Mouse (Mus musculus) stomach, embryonic 16.5 days (tissue): ENCODE results near the gene Tnfsf15. TPM values are rescaled to one million over a fixed set of nuclear protein-coding genes. Genes with fewer than 3 reads are reported as not detected.

Source experiments
- ATAC-seq: fragments of 200-750 bp; cut with Nextera tagmentation; 2 replicates; pipeline ENCODE4 v1.8.0; 2017; ENCODE audit warnings: moderate number of reproducible peaks, moderate TSS enrichment; ENCODE audit not compliant: insufficient read depth, low FRiP score
- H3K27ac ChIP-seq: fragments of 300-500 bp; sonication (generic); 2 replicates; pipeline ENCODE4 v1.5.1; 2014; ENCODE audit warnings: low read length
- H3K27me3 ChIP-seq: fragments of 300-500 bp; sonication (generic); 2 replicates; pipeline ENCODE4 v1.6.1; 2014; ENCODE audit warnings: low read length, control low read depth, mixed read lengths; ENCODE audit not compliant: control insufficient read depth, insufficient read depth
- H3K36me3 ChIP-seq: fragments of 300-500 bp; sonication (generic); 2 replicates; pipeline ENCODE4 v1.6.1; 2014; ENCODE audit warnings: low read length; ENCODE audit not compliant: control insufficient read depth, insufficient read depth
- H3K4me1 ChIP-seq: fragments of 300-500 bp; sonication (generic); 2 replicates; pipeline ENCODE4 v1.6.1; 2014; ENCODE audit warnings: low read length, control low read depth, mixed read lengths; ENCODE audit not compliant: control insufficient read depth, insufficient read depth
- H3K4me2 ChIP-seq: fragments of 300-500 bp; sonication (generic); 2 replicates; pipeline ENCODE4 v1.6.1; 2014; ENCODE audit warnings: low read depth, low read length, mixed read lengths
- H3K4me3 ChIP-seq: fragments of 300-500 bp; sonication (generic); replicated peaks from 2 replicates; pipeline ENCODE4 v1.5.1; 2014; ENCODE audit warnings: mild to moderate bottlenecking, low read length
- H3K9ac ChIP-seq: fragments of 300-500 bp; sonication (generic); 2 replicates; pipeline ENCODE4 v1.6.1; 2014; ENCODE audit warnings: low read length
- H3K9me3 ChIP-seq: fragments of 300-500 bp; sonication (generic); replicated peaks from 2 replicates; pipeline ENCODE4 v1.6.1; 2016; ENCODE audit warnings: low read length, control low read depth; ENCODE audit not compliant: control insufficient read depth
- WGBS: fragments of 180-500 bp; shearing (Covaris S2); extraction: QIAGEN DNeasy Blood & Tissue Kit; methylation state at CpG from one replicate; pipeline ENCODE4 v1.1.7; 2014; 5-methylcytosine and 5-hydroxymethylcytosine counted together
- polyA plus RNA-seq: library from polyadenylated mRNA; unstranded; fragments of >200 nt; fragmentation: Nextera tagmentation; extraction: Ambion mirVana; gene quantifications from 2 replicates; pipeline ENCODE4 v1.2.1, GENCODE M21; 2015

Gene Tnfsf15
- polyA plus RNA-seq, 1 experiment from 2014 or later: 0.08 TPM

DNA sequence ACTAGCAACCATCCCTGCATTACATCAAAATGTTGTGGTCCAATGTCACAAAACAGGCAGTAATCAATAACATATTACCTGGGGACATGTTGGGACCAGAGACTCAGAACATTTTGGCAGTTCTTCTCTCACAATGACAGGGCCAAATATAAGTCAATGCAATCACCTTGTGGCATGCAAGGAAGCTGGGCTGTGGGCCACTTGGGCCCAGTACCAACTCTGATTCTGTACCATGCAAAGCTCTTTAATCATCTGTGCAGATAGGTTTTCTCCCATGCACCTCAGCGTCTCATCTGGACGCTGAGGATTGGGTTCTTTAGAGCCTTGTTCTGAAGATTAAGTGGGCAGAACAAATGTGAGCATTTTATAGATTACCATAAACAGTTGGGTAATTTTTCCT is 13.6 kb downstream of the Tnfsf15 start:
- ATAC-seq: no peak
- Histone ChIP-seq H3K36me3 (no peaks in the 10 kb centered on the region), H3K27ac (no peak overlapping the region), H3K27me3 (no peaks in the 10 kb centered on the region), H3K9me3 (no peaks in the 10 kb centered on the region), H3K9ac (no peak overlapping the region), H3K4me1 (0 out of 2 replicates have a peak, but pooled peaks cover 1% of the 10 kb centered on the region), H3K4me2 (no peak overlapping the region), H3K4me3 (no peak overlapping the region)
- 60% methylated on average over 2 of the region's 2 CpGs for WGBS

DNA sequence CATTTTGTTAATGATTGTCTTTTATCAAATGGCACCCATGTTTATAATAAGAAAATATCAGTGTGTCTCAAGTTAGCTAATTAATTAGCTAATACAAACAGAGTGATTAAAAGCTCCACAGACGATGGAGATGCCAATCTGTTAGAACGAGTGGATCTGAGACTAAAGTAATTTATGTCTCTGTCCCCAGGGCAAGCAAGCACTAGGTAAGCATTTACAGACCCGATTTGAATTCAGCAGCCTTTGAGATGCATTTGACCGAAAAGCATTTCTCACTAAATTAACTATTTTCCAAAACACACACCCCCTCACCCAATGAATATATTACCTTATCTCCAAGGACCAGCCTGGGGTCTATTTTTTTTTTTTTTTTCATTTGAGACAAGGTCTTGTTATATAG is 18.2 kb downstream of the Tnfsf15 start:
- no peak overlapping the region for H3K27ac ChIP-seq
- no peak overlapping the region for H3K9ac ChIP-seq
- no peak for ATAC-seq
- H3K27me3 ChIP-seq: peaks cover 7% of the 10 kb centered on the region; the same call in 1 of the 2 replicates
- no peaks in the 10 kb centered on the region for H3K9me3 ChIP-seq
- WGBS: 53% methylated on average over 4 of the region's 4 CpGs
- no peak overlapping the region for H3K4me2 ChIP-seq
- H3K4me3 ChIP-seq: no peak overlapping the region
- no peaks in the 10 kb centered on the region for H3K4me1 ChIP-seq
- no peaks in the 10 kb centered on the region for H3K36me3 ChIP-seq

DNA sequence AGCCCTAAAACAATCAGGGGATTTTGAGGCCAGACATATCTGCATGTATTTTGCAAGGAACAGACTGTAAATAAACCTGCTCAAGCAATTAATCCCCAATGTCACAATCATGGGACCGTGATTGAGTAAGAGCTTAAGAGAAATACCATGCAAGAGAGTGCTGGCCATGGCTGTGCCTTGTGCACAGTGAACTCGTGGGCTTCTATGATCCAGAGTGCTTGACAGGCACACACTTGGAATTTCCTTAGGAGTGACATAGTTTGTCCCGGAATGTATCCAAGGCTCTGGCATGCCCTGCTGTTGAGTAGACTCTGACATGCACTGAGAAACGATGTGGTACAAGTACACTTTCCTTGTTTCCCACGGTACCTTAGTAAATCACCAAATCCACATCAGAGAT is 18.9 kb downstream of the Tnfsf15 start:
- Histone ChIP-seq H3K36me3 (no peaks in the 10 kb centered on the region), H3K4me1 (no peaks in the 10 kb centered on the region), H3K4me2 (no peak overlapping the region), H3K27ac (no peak overlapping the region), H3K9ac (no peak overlapping the region), H3K27me3 (peaks cover 9% of the 10 kb centered on the region; the same call in 1 of the 2 replicates), H3K4me3 (no peak overlapping the region), H3K9me3 (no peaks in the 10 kb centered on the region)
- WGBS: 49% methylated on average over 5 of the region's 5 CpGs
- no peak for ATAC-seq

DNA sequence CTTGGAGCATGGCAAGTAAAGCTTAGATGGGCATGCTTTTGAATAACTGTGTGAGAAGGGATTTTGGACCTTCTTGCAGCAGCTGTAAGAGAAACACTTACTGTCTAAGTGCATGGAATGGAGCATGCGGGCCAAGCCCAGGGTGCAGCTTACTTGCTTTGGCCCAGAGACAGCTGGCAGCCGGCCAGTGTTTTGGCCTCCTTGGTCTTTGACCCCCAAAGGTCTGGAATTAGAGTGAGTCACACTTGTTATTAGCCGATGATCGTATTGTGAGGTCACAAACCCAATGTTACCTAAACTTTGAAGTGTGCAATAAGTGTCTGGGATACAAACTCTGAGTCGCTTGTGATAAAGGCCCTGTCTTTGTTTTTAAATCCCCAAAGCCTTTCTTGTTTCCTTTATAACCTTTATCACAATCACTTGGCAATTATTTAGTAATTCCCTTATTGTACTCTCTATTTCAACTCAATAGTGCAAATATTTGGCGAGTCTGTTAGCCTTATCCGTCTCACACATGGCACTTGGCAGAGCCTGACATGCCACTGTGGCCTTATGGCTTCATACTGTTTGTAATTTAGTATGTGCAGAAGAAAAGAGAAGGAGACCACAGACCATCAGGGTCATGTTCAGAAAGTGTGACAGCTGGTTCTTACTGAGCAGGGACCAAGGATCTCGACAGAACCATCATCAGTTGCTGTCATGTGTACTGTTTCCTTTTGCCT is 26.8 kb downstream of the Tnfsf15 start:
- H3K9ac ChIP-seq: no peak overlapping the region
- H3K27me3 ChIP-seq: peaks cover 10% of the 10 kb centered on the region; the same call in 1 of the 2 replicates
- 0 out of 2 replicates have a peak, but pooled peaks cover 5% of the 10 kb centered on the region for H3K4me1 ChIP-seq
- no peak overlapping the region for H3K4me2 ChIP-seq
- peak; percentile 91 for ATAC-seq
- no peak overlapping the region for H3K27ac ChIP-seq
- WGBS: 27% methylated on average over 8 of the region's 8 CpGs
- no peaks in the 10 kb centered on the region for H3K9me3 ChIP-seq
- no peak overlapping the region for H3K4me3 ChIP-seq
- H3K36me3 ChIP-seq: no peaks in the 10 kb centered on the region

DNA sequence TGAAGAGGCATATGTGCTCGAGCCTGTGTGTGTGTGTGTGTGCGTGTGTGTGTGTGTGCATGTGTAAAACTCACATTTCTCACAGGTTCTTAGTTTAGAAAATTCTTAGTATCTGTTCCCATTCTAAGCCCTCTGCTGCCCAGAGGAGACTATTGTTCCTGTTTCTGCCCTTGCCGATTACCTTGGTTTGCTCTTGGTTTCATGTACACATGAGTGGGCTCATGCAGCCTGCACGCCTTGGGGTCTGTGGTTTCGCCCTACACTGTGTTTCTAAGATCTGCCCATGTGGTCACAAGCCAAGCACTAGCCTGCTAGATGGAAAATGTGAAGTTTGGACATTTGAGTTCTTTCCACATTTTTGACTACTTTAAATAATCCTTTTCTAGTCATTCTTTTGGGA is 33.0 kb downstream of the Tnfsf15 start:
- Histone ChIP-seq H3K9me3 (no peaks in the 10 kb centered on the region), H3K4me3 (no peak overlapping the region), H3K27me3 (0 out of 2 replicates have a peak, but pooled peaks cover 4% of the 10 kb centered on the region), H3K36me3 (no peaks in the 10 kb centered on the region), H3K4me2 (no peak overlapping the region), H3K4me1 (no peaks in the 10 kb centered on the region), H3K9ac (no peak overlapping the region), H3K27ac (no peak overlapping the region)
- WGBS: 88% methylated on average over 5 of the region's 5 CpGs
- ATAC-seq: no peak

DNA sequence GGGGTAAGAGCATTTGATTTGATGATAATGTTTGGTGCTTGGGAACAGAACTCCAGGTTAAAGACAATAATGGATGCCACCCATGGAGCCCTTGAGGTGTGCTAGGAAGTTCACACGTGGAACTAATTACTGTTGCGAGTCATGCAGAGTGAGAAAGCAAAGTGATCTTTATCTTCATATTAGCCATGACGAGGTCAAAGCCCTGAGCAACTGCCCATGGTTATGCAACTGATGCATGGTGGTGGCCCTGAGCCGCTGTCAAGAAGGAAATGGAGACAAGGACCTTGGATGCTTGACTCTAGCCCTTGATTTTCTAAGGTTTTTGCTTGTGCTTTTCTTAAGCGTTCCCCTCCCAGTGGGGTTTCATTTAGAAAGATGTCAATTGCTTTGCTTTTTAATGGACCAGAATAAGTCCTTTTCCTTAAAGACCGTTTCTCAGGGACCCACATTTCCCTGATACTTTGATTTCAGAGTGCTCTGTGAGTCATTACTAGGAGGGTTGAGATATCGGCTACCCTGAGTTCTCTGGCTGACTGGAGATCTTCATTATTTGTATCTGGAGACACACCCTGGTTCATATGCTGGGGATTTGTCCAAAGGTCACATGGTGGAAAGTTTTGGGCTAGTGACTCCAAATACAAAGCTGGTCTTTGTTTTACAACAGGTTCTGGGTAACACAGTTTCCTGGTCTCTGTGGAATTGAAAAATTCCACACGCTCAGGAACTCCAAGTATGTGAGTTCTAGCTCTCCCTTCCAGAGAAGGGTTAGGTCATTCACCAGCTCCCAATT is 34.3 kb downstream of the Tnfsf15 start:
- H3K4me1 ChIP-seq: no peaks in the 10 kb centered on the region
- ATAC-seq: no peak
- 0 out of 2 replicates have a peak, but pooled peaks cover 4% of the 10 kb centered on the region for H3K27me3 ChIP-seq
- no peak overlapping the region for H3K4me2 ChIP-seq
- 80% methylated on average over 8 of the region's 8 CpGs for WGBS
- H3K9ac ChIP-seq: no peak overlapping the region
- H3K36me3 ChIP-seq: no peaks in the 10 kb centered on the region
- H3K4me3 ChIP-seq: no peak overlapping the region
- H3K27ac ChIP-seq: no peak overlapping the region
- no peaks in the 10 kb centered on the region for H3K9me3 ChIP-seq

DNA sequence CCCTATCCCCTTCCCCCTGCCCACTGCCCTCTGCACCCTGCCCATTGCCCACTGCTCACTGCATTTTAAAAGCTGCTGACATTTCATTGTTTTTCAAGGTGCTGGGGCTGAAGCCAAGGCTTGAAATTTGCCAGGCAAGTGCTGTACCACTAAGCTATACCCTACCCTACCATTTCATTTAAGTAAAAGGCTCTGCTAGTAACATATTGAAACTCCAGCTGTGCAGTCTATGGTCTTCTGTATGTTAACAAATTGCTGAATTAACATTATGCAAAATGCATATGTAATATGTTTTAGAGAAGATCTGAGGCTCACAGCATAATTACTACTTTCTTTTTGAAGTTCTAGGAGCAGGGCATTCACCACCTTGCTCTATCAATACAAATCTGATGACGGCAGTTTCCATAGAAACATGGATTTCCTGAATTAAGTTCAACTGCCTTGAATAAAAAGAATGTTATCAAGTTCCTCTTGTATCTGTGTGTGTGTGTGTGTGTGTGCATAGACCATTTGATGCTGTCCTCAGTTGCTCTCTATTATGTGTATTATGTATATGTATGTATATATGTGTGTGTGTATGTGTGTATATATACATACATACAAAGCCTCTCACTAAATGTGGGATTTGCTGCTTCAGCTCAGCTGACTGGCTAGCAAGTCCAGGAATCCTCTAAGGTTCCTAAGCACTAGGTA is 38.5 kb downstream of the Tnfsf15 start:
- Histone ChIP-seq H3K4me1 (no peaks in the 10 kb centered on the region), H3K4me2 (no peak overlapping the region), H3K9me3 (no peaks in the 10 kb centered on the region), H3K9ac (no peak overlapping the region), H3K27me3 (no peaks in the 10 kb centered on the region; the same call in 1 of the 2 replicates), H3K27ac (no peak overlapping the region), H3K36me3 (no peaks in the 10 kb centered on the region), H3K4me3 (no peak overlapping the region)
- ATAC-seq: no peak
- 82% methylated on average over 1 of the region's 1 CpGs for WGBS

DNA sequence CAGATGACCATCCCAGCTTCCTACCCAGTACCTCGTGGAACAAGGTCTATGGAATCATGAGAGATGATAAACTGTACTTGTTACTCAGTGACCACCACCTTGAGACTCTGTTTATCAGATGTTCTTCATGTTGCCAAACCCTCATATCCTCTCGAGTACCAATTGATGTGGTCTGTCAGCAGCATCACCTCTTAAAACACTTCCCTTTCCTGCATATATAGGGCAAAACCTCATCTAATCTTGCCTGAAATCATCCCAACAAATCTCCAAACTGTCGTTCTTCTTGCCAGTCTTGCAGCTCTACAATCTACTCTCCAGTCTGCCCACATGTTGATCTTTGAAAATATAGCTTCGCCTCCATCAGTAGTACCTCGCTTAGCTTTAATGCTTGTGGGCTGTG is 40.7 kb downstream of the Tnfsf15 start:
- Histone ChIP-seq H3K9me3 (no peaks in the 10 kb centered on the region), H3K4me3 (no peak overlapping the region)
- WGBS: 71% methylated on average over 5 of the region's 5 CpGs

DNA sequence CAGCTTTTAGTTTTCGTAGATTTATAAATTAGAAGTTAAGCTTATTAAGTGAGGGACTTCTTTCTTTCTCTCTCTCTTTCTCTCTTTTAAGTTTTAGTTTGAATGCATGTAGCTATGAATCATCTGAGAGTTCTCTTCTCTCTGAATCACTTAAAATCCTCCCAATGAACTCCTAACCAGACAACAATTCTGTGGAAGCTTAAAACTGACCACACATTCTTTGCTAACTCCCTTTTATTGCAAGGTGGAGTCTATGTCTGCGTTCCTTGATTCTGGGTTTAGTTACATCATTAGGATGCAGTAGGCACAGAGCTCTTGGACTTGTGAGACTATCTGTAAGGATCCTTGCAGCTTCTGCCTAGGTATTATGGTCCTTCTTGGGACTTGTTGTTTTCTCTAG is 41.2 kb downstream of the Tnfsf15 start:
- H3K36me3 ChIP-seq: no peaks in the 10 kb centered on the region
- H3K27ac ChIP-seq: no peak overlapping the region
- no peaks in the 10 kb centered on the region for H3K4me1 ChIP-seq

More for the DNA sequence above, 40.7 kb downstream of the Tnfsf15 start:
- H3K27ac ChIP-seq: no peak overlapping the region
- no peaks in the 10 kb centered on the region for H3K36me3 ChIP-seq
- no peak for ATAC-seq
- no peak overlapping the region for H3K4me2 ChIP-seq
- no peaks in the 10 kb centered on the region; the same call in 1 of the 2 replicates for H3K27me3 ChIP-seq
- H3K9ac ChIP-seq: no peak overlapping the region
- no peaks in the 10 kb centered on the region for H3K4me1 ChIP-seq

More for the DNA sequence above, 41.2 kb downstream of the Tnfsf15 start:
- ATAC-seq: no peak
- no peaks in the 10 kb centered on the region for H3K9me3 ChIP-seq
- H3K4me3 ChIP-seq: no peak overlapping the region
- H3K9ac ChIP-seq: no peak overlapping the region
- no peaks in the 10 kb centered on the region; the same call in 1 of the 2 replicates for H3K27me3 ChIP-seq
- WGBS: 87% methylated on average over 2 of the region's 2 CpGs
- no peak overlapping the region for H3K4me2 ChIP-seq
